Mouse (Mus musculus) testis, adult 2 months (tissue): ENCODE data around the gene Pigf. TPM values are rescaled to one million over a fixed set of nuclear protein-coding genes. Genes with fewer than 3 reads are reported as not detected.
A peak's percentile ranks its signal among the peaks of the same experiment; 100 is the strongest.

Source experiments
- H3K27ac ChIP-seq: fragments of 200-500 bp; 2 replicates; pipeline ENCODE4 v1.5.1; 2012; ENCODE audit warnings: low read depth, low read length; ENCODE audit not compliant: control insufficient read depth, insufficient read depth
- H3K27me3 ChIP-seq: fragments of 200-500 bp; 2 replicates; pipeline ENCODE4 v1.6.1; 2012; ENCODE audit warnings: mild to moderate bottlenecking, low read length, moderate library complexity; ENCODE audit not compliant: control insufficient read depth, insufficient read depth
- H3K36me3 ChIP-seq: fragments of 200-500 bp; 2 replicates; pipeline ENCODE4 v1.6.1; 2012; ENCODE audit warnings: mild to moderate bottlenecking, low read length; ENCODE audit not compliant: control insufficient read depth, insufficient read depth
- H3K4me1 ChIP-seq: fragments of 200-500 bp; 2 replicates; pipeline ENCODE4 v1.6.1; 2012; ENCODE audit warnings: low read length; ENCODE audit not compliant: control insufficient read depth, insufficient read depth
- H3K4me3 ChIP-seq: fragments of 200-500 bp; 2 replicates; pipeline ENCODE4 v1.5.1; 2012; ENCODE audit warnings: low read depth, mild to moderate bottlenecking, low read length, moderate library complexity, mixed read lengths; ENCODE audit not compliant: control insufficient read depth
- CTCF ChIP-seq: fragments of 200-500 bp; IDR thresholded peaks from 2 replicates; pipeline ENCODE4 v1.5.1; 2012; ENCODE audit warnings: low read depth, mild to moderate bottlenecking, inconsistent platforms, low read length, moderate library complexity; ENCODE audit not compliant: control insufficient read depth, insufficient read depth, insufficient replicate concordance
- POLR2A ChIP-seq: fragments of 200-500 bp; IDR thresholded peaks from 2 replicates; pipeline ENCODE4 v1.6.1; 2012; ENCODE audit warnings: low read depth, mild to moderate bottlenecking, inconsistent platforms, low read length, moderate library complexity; ENCODE audit not compliant: control insufficient read depth
- polyA plus RNA-seq: library from polyadenylated mRNA; depleted of rRNA; stranded (reverse); fragments of >200 nt; gene quantifications from 2 replicates; pipeline ENCODE4 v1.2.3, GENCODE M21; 2012

Gene Pigf
- polyA plus RNA-seq, 1 experiment, result 112 TPM

DNA sequence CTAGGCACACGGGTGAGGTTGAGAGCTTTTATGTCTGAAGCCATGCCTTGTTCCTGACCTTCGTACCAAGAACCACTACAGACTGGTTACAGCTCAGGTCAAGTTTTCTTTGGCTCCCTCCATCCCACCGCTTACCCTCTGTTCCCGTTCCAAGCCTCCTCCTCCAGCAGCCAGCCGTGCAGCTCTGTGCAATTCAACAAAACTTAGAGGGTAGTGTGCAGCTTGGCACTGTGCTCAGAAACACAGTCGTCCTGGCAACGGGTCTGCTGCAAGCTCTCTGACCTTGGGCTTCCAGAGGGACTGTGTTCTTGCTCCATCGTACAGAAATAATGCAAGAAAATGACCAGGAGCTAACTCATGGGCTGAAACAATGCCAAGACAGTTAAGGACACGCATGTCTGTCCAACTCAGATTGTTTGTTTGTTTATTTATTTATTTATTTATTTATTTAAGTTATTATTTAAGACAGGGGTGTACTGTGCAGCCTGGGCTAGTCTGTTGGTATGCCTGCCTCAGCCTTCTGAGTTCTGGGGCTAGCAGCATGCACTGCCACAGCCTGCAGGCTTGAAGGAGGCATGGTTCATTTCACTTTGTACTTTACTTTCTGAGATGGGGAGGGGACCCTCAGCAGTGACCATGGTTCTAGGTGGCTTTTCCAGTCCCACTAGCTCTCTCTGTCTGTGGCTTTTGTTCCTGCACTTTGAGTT is 25.4 kb upstream of the Pigf start:
- no peak overlapping the region for H3K4me3 ChIP-seq
- peaks cover 6% of the 10 kb centered on the region for H3K4me1 ChIP-seq
- no peak for TF ChIP-seq POLR2A
- no peak for TF ChIP-seq CTCF
- H3K27me3 ChIP-seq, result no peaks in the 10 kb centered on the region
- H3K27ac ChIP-seq, result no peak overlapping the region
- no peaks in the 10 kb centered on the region for H3K36me3 ChIP-seq

DNA sequence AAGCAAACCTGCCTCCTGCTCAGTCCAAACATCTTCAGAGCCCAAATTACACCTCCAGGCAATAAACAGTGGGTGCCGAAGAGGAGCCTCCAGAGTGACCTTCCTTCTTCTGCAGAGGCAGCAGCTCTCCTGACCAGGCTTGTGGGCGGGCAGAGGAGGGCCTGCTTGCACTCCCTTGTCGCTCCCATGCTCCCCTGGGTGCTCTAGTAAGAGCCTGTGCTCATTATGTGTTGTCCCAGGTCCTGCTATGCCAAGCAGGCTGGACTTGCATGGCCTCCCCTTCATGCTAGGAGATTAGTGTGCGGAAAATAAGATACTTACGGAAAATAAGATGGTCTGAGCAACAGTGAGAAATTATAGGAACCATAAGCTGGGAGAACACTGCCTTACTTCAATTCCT is 24.5 kb upstream of the Pigf start:
- Histone ChIP-seq H3K27ac (no peak overlapping the region), H3K27me3 (no peaks in the 10 kb centered on the region), H3K4me1 (peaks cover 4% of the 10 kb centered on the region), H3K36me3 (no peaks in the 10 kb centered on the region), H3K4me3 (no peak overlapping the region)
- TF ChIP-seq CTCF (no peak), POLR2A (no peak)

DNA sequence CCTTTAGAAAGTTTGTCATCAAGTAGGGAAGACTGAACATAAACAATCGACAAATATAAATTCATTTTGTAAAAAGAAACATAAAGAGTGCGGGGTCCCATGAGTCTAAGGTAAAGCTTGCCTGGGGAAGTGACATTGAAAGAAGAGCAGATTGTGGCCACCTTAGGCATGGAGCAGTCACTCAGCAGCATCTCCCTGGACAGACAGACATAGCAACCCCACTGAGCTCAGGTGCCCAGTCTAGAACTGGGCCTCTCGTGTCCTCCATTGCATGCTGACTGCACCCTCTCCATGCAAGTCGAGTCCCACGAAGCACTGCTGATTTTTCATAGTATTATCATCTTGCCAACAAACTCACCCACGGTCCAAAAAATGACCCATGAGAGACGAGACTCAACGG is 19.6 kb upstream of the Pigf start:
- Histone ChIP-seq H3K27me3 (no peaks in the 10 kb centered on the region), H3K4me1 (no peaks in the 10 kb centered on the region; the same call in 1 of the 2 replicates), H3K27ac (no peak overlapping the region), H3K4me3 (no peak overlapping the region), H3K36me3 (no peaks in the 10 kb centered on the region)
- TF ChIP-seq CTCF (no peak), POLR2A (no peak)

DNA sequence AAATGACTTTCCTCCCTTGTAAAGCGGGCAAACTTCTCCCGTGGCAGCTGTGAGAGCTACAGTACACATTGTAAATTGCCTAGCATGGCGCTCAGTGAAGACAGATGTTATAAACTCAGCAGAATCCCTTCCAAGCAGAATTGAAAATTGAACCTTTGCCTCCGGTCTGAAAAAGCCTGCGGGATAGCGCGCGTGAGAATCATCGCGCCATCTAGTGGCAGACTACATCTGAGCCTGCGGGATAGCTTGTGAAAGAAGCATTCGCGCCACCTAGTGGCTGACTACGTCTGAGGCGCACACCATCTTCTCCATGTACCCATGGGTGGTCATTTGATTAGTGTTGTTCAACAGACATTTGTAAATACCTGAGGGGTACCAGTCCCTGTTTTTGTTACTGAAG is 19.2 kb upstream of the Pigf start:
- Histone ChIP-seq H3K36me3 (no peaks in the 10 kb centered on the region), H3K4me1 (no peaks in the 10 kb centered on the region; the same call in 1 of the 2 replicates), H3K27me3 (no peaks in the 10 kb centered on the region), H3K27ac (no peak overlapping the region), H3K4me3 (no peak overlapping the region; the same call in 1 of the 2 replicates)
- TF ChIP-seq CTCF (peak; percentile 100), POLR2A (no peak)

DNA sequence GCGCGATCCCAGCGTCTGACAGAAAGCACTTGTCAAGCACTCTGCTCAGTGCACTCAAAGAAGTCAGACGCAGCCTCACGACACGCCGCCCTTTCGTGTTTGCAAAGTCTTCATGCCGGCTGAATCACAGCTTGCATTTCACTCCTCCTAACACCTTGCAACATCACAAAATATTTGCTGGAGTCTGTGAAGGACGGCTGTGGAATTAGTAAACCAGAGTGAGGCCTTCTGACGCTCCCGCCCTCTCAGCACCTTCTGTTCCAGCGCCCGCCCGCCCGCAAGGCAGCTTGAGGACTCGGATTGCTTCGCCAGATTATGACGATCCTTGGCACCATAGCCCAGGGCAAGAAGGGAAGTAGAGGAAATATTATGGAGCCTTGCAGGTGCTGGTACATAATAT is 16.5 kb upstream of the Pigf start:
- H3K4me3 ChIP-seq, result no peak overlapping the region
- H3K36me3 ChIP-seq, result no peaks in the 10 kb centered on the region
- no peak for TF ChIP-seq CTCF
- H3K27me3 ChIP-seq, result no peaks in the 10 kb centered on the region
- no peak overlapping the region for H3K27ac ChIP-seq
- no peaks in the 10 kb centered on the region; the same call in 1 of the 2 replicates for H3K4me1 ChIP-seq

DNA sequence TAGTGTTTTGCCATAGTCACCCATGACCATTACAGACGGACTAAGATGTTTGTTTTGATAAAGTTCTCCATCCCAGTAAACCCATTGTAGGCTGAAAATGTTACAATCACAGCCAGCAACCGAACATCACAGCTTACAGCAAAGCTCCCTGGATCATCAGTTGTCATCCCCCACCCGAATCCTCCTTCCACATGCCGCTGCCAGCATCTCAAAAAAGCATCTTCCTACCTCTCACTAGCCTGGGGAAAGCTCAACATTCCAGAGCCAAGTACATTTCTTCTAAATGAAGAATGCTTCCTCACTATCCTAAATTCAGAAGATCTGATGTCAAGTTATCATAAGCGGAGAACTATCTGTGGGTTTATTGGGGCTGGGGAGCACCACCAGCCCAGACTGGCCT is 13.3 kb upstream of the Pigf start:
- H3K27ac ChIP-seq, result no peak overlapping the region
- no peaks in the 10 kb centered on the region; the same call in 1 of the 2 replicates for H3K4me1 ChIP-seq
- no peaks in the 10 kb centered on the region for H3K36me3 ChIP-seq
- no peak overlapping the region for H3K4me3 ChIP-seq
- H3K27me3 ChIP-seq, result no peaks in the 10 kb centered on the region
- no peak for TF ChIP-seq POLR2A
- TF ChIP-seq CTCF, result no peak

DNA sequence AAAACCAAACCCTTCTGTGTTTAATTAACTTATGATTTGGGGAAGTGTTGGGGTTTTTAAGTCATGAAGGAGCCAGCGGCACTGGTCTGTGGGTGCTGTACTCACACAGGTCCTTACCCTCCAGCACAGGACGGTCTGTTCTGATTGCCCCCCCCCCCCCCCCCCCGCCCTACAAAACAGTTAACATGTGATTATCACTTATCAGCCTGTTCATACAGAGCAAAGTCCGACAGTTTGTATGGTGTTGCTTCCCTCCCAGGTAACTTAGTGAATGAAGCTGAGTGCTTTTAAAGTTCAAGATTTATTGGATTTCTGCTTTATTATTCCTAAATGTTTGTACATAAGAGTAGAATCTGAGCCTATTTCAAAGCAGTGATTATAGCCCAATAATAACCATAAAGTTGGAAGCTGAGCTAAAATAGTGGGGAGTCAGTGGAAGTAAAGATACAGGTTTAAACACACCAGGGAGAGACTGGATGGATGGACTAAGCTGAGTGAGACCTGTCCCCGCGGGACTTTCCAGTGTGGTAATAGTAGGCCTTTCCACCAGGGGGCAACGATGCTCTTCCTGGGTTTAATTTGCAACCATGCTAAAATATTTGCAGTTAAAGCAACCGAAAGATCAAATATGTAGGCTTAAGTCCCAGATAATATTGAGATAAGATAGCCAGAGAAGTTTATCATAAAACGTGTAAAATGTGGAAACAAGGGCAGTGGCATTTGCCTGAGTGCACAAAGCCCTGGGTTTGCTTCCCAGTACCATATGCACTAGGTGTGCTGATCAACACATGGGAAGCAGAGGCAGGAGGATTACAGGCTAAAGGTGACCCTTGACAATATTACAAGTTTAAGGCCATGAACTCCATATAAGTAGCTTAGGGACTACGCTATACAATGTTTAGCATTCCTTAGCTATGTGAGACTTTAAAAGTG is 11.2 kb upstream of the Pigf start:
- H3K36me3 ChIP-seq, result no peaks in the 10 kb centered on the region

More for the DNA sequence above, 11.2 kb upstream of the Pigf start:
- Histone ChIP-seq H3K27me3 (no peaks in the 10 kb centered on the region), H3K4me3 (no peak overlapping the region), H3K4me1 (no peaks in the 10 kb centered on the region), H3K27ac (no peak overlapping the region)
- TF ChIP-seq POLR2A (no peak), CTCF (peak; percentile 44; the same call in 1 of the 2 replicates)
